Mouse (Mus musculus) liver, embryonic 16.5 days (tissue): ENCODE results near the gene Pdxk. TPM values are rescaled to one million over a fixed set of nuclear protein-coding genes. Genes with fewer than 3 reads are reported as not detected.
A peak's percentile ranks its signal among the peaks of the same experiment; 100 is the strongest.

Experiments
- ATAC-seq: fragments of 200-750 bp; cut with Nextera tagmentation; 2 replicates; pipeline ENCODE4 v1.8.0; 2017; ENCODE audit warnings: low read depth, mild to moderate bottlenecking, moderate number of reproducible peaks, moderate library complexity
- H3K27ac ChIP-seq: fragments of 300-500 bp; sonication (generic); 2 replicates; pipeline ENCODE4 v1.5.1; 2014; ENCODE audit warnings: mild to moderate bottlenecking, low read length
- H3K27me3 ChIP-seq: fragments of 300-500 bp; sonication (generic); 2 replicates; pipeline ENCODE4 v1.6.1; 2014; ENCODE audit warnings: low read depth, low read length, mixed read lengths; ENCODE audit not compliant: control insufficient read depth, insufficient read depth
- H3K36me3 ChIP-seq: fragments of 300-500 bp; sonication (generic); 2 replicates; pipeline ENCODE4 v1.6.1; 2014; ENCODE audit warnings: mild to moderate bottlenecking; ENCODE audit not compliant: control insufficient read depth, insufficient read depth
- H3K4me1 ChIP-seq: fragments of 300-500 bp; sonication (generic); 2 replicates; pipeline ENCODE4 v1.6.1; 2014; ENCODE audit warnings: low read depth, low read length, mixed read lengths; ENCODE audit not compliant: control insufficient read depth
- H3K4me2 ChIP-seq: fragments of 300-500 bp; sonication (generic); 2 replicates; pipeline ENCODE4 v1.6.1; 2014; ENCODE audit warnings: low read depth, low read length, mixed read lengths
- H3K4me3 ChIP-seq: fragments of 300-500 bp; sonication (generic); 2 replicates; pipeline ENCODE4 v1.5.1; 2014; ENCODE audit warnings: low read depth, mild to moderate bottlenecking, low read length
- H3K9ac ChIP-seq: fragments of 300-500 bp; sonication (generic); 2 replicates; pipeline ENCODE4 v1.6.1; 2014; ENCODE audit warnings: low read depth, low read length
- H3K9me3 ChIP-seq: fragments of 300-500 bp; sonication (generic); replicated peaks from 2 replicates; pipeline ENCODE4 v1.6.1; 2016; ENCODE audit warnings: low read length; ENCODE audit not compliant: control insufficient read depth
- WGBS: fragments of 180-500 bp; shearing (Covaris S2); extraction: QIAGEN DNeasy Blood & Tissue Kit; methylation state at CpG from one replicate; pipeline ENCODE4 v1.1.7; 2014; ENCODE audit not compliant: insufficient replicate concordance; 5-methylcytosine and 5-hydroxymethylcytosine counted together
- polyA plus RNA-seq: library from polyadenylated mRNA; unstranded; fragments of >200 nt; fragmentation: Nextera tagmentation; extraction: Ambion mirVana; gene quantifications from 2 replicates; pipeline ENCODE4 v1.2.1, GENCODE M21; 2015

The Pdxk gene
- polyA plus RNA-seq, 1 experiment from 2014 or later = 6.4 TPM

- Histone ChIP-seq H3K36me3 (no peaks in the 10 kb centered on the region), H3K4me1 (peaks cover 25% of the 10 kb centered on the region), H3K4me2 (peak overlapping the region; percentile 90), H3K27ac (no peak overlapping the region), H3K27me3 (no peaks in the 10 kb centered on the region), H3K9me3 (no peaks in the 10 kb centered on the region), H3K4me3 (no peak overlapping the region), H3K9ac (no peak overlapping the region)
- WGBS = 63% methylated on average over 8 of the region's 8 CpGs
- peak; percentile 11; the same call in 1 of the 2 replicates for ATAC-seq
Observed at GRCm38 (mm10) chr10:78462945-78463768, 1.6 kb downstream of the Pdxk start.

- 51% methylated on average over 4 of the region's 4 CpGs for WGBS
- Histone ChIP-seq H3K9ac (no peak overlapping the region), H3K9me3 (no peaks in the 10 kb centered on the region), H3K27ac (no peak overlapping the region), H3K27me3 (no peaks in the 10 kb centered on the region), H3K4me1 (peaks cover 35% of the 10 kb centered on the region), H3K4me3 (no peak overlapping the region), H3K36me3 (no peaks in the 10 kb centered on the region), H3K4me2 (no peak overlapping the region)
- ATAC-seq = no peak
Observed at GRCm38 (mm10) chr10:78461767-78462166, 3.0 kb downstream of the Pdxk start.

- Histone ChIP-seq H3K9me3 (no peaks in the 10 kb centered on the region), H3K9ac (no peak overlapping the region), H3K27ac (no peak overlapping the region), H3K36me3 (no peaks in the 10 kb centered on the region), H3K27me3 (no peaks in the 10 kb centered on the region), H3K4me2 (no peak overlapping the region), H3K4me3 (no peak overlapping the region), H3K4me1 (peaks cover 35% of the 10 kb centered on the region)
- ATAC-seq = no peak
- 51% methylated on average over 5 of the region's 5 CpGs for WGBS
Observed at GRCm38 (mm10) chr10:78460463-78460862, 4.3 kb downstream of the Pdxk start.

GRCm38 (mm10) chr10:78458348-78459111 lies 6.2 kb downstream of the Pdxk start:
- H3K9me3 ChIP-seq = no peaks in the 10 kb centered on the region
- ATAC-seq = peak; percentile 14; the same call in 1 of the 2 replicates
- H3K27ac ChIP-seq = 0 out of 2 replicates have a peak overlapping the region, but pooled peaks have one; percentile 29
- H3K27me3 ChIP-seq = no peaks in the 10 kb centered on the region
- H3K4me2 ChIP-seq = no peak overlapping the region
- H3K4me3 ChIP-seq = no peak overlapping the region
- no peaks in the 10 kb centered on the region for H3K36me3 ChIP-seq
- H3K4me1 ChIP-seq = peaks cover 22% of the 10 kb centered on the region
- WGBS = 61% methylated on average over 5 of the region's 5 CpGs
- no peak overlapping the region for H3K9ac ChIP-seq

- peak; percentile 74 for ATAC-seq
- WGBS = 16% methylated on average over 10 of the region's 10 CpGs
Observed at GRCm38 (mm10) chr10:78457495-78458347, 7.1 kb downstream of the Pdxk start.

GRCm38 (mm10) chr10:78456696-78457095 lies 8.1 kb downstream of the Pdxk start:
- H3K4me2 ChIP-seq = no peak overlapping the region
- WGBS = 81% methylated on average over 13 of the region's 13 CpGs
- no peak for ATAC-seq
- H3K27me3 ChIP-seq = no peaks in the 10 kb centered on the region
- no peaks in the 10 kb centered on the region for H3K9me3 ChIP-seq
- no peak overlapping the region for H3K9ac ChIP-seq
- no peaks in the 10 kb centered on the region for H3K36me3 ChIP-seq
- H3K27ac ChIP-seq = no peak overlapping the region
- H3K4me1 ChIP-seq = peaks cover 17% of the 10 kb centered on the region
- H3K4me3 ChIP-seq = no peak overlapping the region

More at GRCm38 (mm10) chr10:78457495-78458347, 7.1 kb downstream of the Pdxk start:
- Histone ChIP-seq H3K4me2 (peak overlapping the region; percentile 52), H3K36me3 (no peaks in the 10 kb centered on the region), H3K4me3 (peak overlapping the region; percentile 35), H3K27ac (peak overlapping the region; percentile 41), H3K4me1 (peaks cover 17% of the 10 kb centered on the region), H3K9me3 (no peaks in the 10 kb centered on the region), H3K27me3 (no peaks in the 10 kb centered on the region), H3K9ac (no peak overlapping the region)

- Histone ChIP-seq H3K27ac (no peak overlapping the region), H3K4me2 (no peak overlapping the region), H3K9me3 (no peaks in the 10 kb centered on the region), H3K9ac (no peak overlapping the region), H3K4me1 (peaks cover 5% of the 10 kb centered on the region), H3K4me3 (no peak overlapping the region), H3K36me3 (no peaks in the 10 kb centered on the region), H3K27me3 (no peaks in the 10 kb centered on the region)
- WGBS = 59% methylated on average over 4 of the region's 4 CpGs
- ATAC-seq = no peak
Observed at GRCm38 (mm10) chr10:78452641-78453040, 12.1 kb downstream of the Pdxk start.

- no peaks in the 10 kb centered on the region for H3K4me1 ChIP-seq
- no peak for ATAC-seq
- no peaks in the 10 kb centered on the region for H3K27me3 ChIP-seq
- no peak overlapping the region for H3K4me2 ChIP-seq
- no peak overlapping the region for H3K9ac ChIP-seq
- H3K4me3 ChIP-seq = no peak overlapping the region
- 76% methylated on average over 5 of the region's 5 CpGs for WGBS
- no peaks in the 10 kb centered on the region for H3K9me3 ChIP-seq
- H3K27ac ChIP-seq = no peak overlapping the region
- H3K36me3 ChIP-seq = no peaks in the 10 kb centered on the region
Observed at GRCm38 (mm10) chr10:78450761-78451160, 14.0 kb downstream of the Pdxk start.
